Mouse (Mus musculus) neural tube, embryonic 11.5 days (tissue): Measurements from ENCODE around the gene Thyn1. TPM values are rescaled to one million over a fixed set of nuclear protein-coding genes. Genes with fewer than 3 reads are reported as not detected.

Experiments used
- ATAC-seq: fragments of 200-750 bp; cut with Nextera tagmentation; 2 replicates; pipeline ENCODE4 v1.8.0; 2017; ENCODE audit warnings: moderate number of reproducible peaks, mild to moderate bottlenecking, moderate TSS enrichment, moderate library complexity; ENCODE audit not compliant: insufficient read depth, low FRiP score, low TSS enrichment
- DNase-seq: peaks from one replicate; pipeline ENCODE4 v3.0.0-alpha.2; 2015; ENCODE audit warnings: low spot score
- H3K27ac ChIP-seq: fragments of 300-500 bp; sonication (generic); 2 replicates; pipeline ENCODE4 v1.5.1; 2014; ENCODE audit warnings: low read depth, mild to moderate bottlenecking, low read length
- H3K27me3 ChIP-seq: fragments of 300-500 bp; sonication (generic); 2 replicates; pipeline ENCODE4 v1.6.1; 2014; ENCODE audit warnings: mild to moderate bottlenecking, low read length, mixed read lengths; ENCODE audit not compliant: control insufficient read depth, insufficient read depth
- H3K36me3 ChIP-seq: fragments of 300-500 bp; sonication (generic); 2 replicates; pipeline ENCODE4 v1.6.1; 2014; ENCODE audit warnings: mild to moderate bottlenecking, low read length, moderate library complexity, mixed read lengths; ENCODE audit not compliant: control insufficient read depth, insufficient read depth
- H3K4me1 ChIP-seq: fragments of 300-500 bp; sonication (generic); 2 replicates; pipeline ENCODE4 v1.6.1; 2014; ENCODE audit warnings: low read length, mixed read lengths; ENCODE audit not compliant: control insufficient read depth, insufficient read depth
- H3K4me2 ChIP-seq: fragments of 300-500 bp; sonication (generic); 2 replicates; pipeline ENCODE4 v1.6.1; 2014; ENCODE audit warnings: low read depth, mild to moderate bottlenecking, moderate library complexity
- H3K4me3 ChIP-seq: fragments of 300-500 bp; sonication (generic); 2 replicates; pipeline ENCODE4 v1.5.1; 2014; ENCODE audit warnings: low read depth, low read length
- H3K9ac ChIP-seq: fragments of 300-500 bp; sonication (generic); 2 replicates; pipeline ENCODE4 v1.6.1; 2014; ENCODE audit warnings: mild to moderate bottlenecking, low read length
- H3K9me3 ChIP-seq: fragments of 300-500 bp; sonication (generic); 2 replicates; pipeline ENCODE4 v1.6.1; 2016; ENCODE audit warnings: low read length; ENCODE audit not compliant: control insufficient read depth
- WGBS: fragments of 180-500 bp; shearing (Covaris S2); extraction: QIAGEN DNeasy Blood & Tissue Kit; methylation state at CpG from one replicate; pipeline ENCODE4 v1.1.7; 2014; 5-methylcytosine and 5-hydroxymethylcytosine counted together
- polyA plus RNA-seq: library from polyadenylated mRNA; unstranded; fragments of >200 nt; fragmentation: Nextera tagmentation; extraction: Ambion mirVana; gene quantifications from 2 replicates; pipeline ENCODE4 v1.2.1, GENCODE M21; 2014

Gene Thyn1
- polyA plus RNA-seq = 139 and 146 TPM in 2 replicates

DNA sequence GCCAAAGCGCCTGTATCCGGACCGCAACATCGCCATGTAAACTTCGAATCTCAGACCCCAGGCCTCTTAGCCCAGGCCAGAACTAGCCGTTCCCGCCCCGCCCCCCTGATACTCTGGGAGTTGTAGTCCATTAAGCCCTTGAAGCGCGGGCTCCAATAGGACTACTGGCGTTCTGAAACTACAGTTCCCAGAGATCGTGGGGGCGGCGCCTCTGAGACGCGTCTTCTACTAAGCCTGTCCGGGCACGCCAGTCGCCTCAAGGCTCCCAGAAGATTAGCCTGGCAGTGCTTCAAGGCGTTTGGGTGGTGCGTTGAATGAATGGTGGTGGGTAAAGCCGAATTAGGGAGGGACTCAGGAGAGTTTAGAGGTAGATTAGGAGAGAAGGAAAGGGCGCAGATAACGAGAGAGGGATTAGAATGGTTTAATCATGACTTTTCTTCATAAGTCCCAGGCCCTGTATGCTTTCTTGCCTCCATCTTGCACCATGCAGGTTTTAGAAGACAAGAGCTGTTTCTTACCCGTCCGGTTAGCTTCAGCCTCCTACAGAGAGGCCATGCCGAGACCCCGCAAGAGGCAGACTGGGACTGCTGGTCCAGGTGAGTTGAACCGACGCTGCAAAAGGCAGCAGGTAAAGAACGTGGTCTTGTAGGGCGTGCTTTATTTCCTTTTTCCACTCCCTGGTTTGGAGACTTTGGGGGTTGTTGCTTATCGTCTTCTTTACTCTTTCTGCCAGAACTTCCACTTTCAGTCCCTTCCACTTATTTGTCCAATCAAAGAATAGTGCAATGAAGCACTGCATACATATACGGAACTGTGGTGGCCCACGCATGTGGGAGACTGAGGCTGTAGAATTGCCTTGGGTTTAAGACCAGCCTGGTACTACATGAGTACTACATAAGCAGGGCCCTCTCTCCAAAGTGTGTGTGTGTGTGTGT, at the start of gene Thyn1, which contains the start of gene Acad8:
Gene Thyn1, plus strand, starts transcription at position 250 of the 935 bp plus-strand sequence.
Gene Acad8, minus strand, starts transcription at position 106 of the 935 bp plus-strand sequence.
- no peak within 1 kb of the TSS for H3K27ac ChIP-seq
- peak within 1 kb of the TSS; percentile 84 for H3K9ac ChIP-seq
- H3K27me3 ChIP-seq = no peaks in the 10 kb centered on the region
- H3K4me1 ChIP-seq = peaks cover 5% of the 10 kb centered on the region; the same call in 1 of the 2 replicates
- H3K4me2 ChIP-seq = peak within 1 kb of the TSS; percentile 78
- no peaks in the 10 kb centered on the region; the same call in 1 of the 2 replicates for H3K36me3 ChIP-seq
- H3K4me3 ChIP-seq = peak within 1 kb of the TSS; percentile 66
- DNase-seq = peak; percentile 96
- no peaks in the 10 kb centered on the region for H3K9me3 ChIP-seq
- peak; percentile 100 for ATAC-seq
- WGBS = 2% methylated on average over 35 of the region's 35 CpGs

- Histone ChIP-seq H3K4me2 (no peak overlapping the region), H3K9ac (no peak overlapping the region), H3K9me3 (no peaks in the 10 kb centered on the region), H3K4me1 (no peaks in the 10 kb centered on the region), H3K36me3 (peaks cover 3% of the 10 kb centered on the region; the same call in 1 of the 2 replicates), H3K4me3 (no peak overlapping the region), H3K27ac (no peak overlapping the region), H3K27me3 (no peaks in the 10 kb centered on the region)
- ATAC-seq = no peak
- 85% methylated on average over 9 of the region's 9 CpGs for WGBS
- no peak for DNase-seq
Observed at GRCm38 (mm10) chr9:26977754-26978153, 21.8 kb upstream of the Thyn1 start.

DNA sequence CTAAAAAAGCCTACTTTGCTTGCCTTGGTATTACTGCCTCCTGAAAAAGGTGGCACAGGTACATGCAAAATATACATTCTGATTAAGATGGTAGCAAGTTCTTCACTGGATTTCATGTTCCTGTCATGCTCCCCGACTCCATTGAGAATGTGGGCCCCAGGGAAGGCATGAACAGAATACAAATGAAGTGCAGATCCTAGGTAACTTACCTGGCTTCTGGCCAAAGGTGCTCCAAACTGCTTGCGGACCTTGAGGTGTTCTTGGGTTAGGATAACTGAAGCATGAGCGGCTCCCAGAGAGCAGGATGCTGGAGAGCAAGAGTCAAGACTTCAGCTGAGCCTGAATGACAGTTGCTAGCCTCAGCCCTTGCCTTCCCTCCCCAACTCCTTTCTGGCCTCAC, 20.7 kb upstream of the Thyn1 start:
- H3K27ac ChIP-seq = no peak overlapping the region
- H3K4me2 ChIP-seq = no peak overlapping the region
- H3K9me3 ChIP-seq = no peaks in the 10 kb centered on the region
- H3K4me1 ChIP-seq = no peaks in the 10 kb centered on the region
- H3K4me3 ChIP-seq = no peak overlapping the region
- DNase-seq (no peak), ATAC-seq (no peak)
- WGBS = 97% methylated on average over 3 of the region's 3 CpGs
- no peaks in the 10 kb centered on the region for H3K27me3 ChIP-seq
- no peak overlapping the region for H3K9ac ChIP-seq
- peaks cover 3% of the 10 kb centered on the region; the same call in 1 of the 2 replicates for H3K36me3 ChIP-seq

DNA sequence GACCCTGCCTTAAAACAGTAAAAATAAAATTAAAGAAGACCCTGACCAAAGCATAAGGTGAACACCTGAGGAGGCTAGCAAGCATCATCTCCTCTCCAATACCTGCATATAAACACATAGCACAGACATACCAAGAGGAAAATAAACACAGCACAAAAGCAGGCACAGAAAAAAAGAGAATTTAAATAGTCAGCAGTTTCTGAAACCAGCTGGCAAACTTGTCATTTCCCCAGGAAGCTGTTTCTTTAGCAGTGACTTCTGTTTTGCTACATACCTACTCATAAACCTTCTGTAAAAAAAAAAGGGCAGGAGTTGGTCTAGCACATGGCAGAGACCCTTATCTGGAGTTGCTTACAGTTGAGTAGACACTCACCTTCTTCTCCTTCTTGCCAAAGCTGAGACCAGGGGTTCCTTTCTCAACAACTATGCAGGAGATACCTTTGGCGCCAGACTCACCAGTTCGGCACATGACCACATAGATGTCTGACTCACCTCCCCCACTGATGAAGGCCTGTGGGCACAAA, 14.4 kb upstream of the Thyn1 start:
- Histone ChIP-seq H3K4me3 (no peak overlapping the region), H3K4me2 (no peak overlapping the region), H3K36me3 (peaks cover 9% of the 10 kb centered on the region), H3K9me3 (no peaks in the 10 kb centered on the region), H3K4me1 (no peaks in the 10 kb centered on the region), H3K9ac (no peak overlapping the region), H3K27me3 (no peaks in the 10 kb centered on the region), H3K27ac (no peak overlapping the region)
- ATAC-seq (no peak), DNase-seq (no peak)
- WGBS = 90% methylated on average over 2 of the region's 2 CpGs

- 94% methylated on average over 6 of the region's 6 CpGs for WGBS
- no peaks in the 10 kb centered on the region for H3K4me1 ChIP-seq
- no peak for ATAC-seq
- no peak overlapping the region for H3K4me3 ChIP-seq
- no peak for DNase-seq
- H3K36me3 ChIP-seq = peaks cover 9% of the 10 kb centered on the region
- H3K9ac ChIP-seq = no peak overlapping the region
- no peak overlapping the region for H3K27ac ChIP-seq
- no peak overlapping the region for H3K4me2 ChIP-seq
- no peaks in the 10 kb centered on the region for H3K9me3 ChIP-seq
- no peaks in the 10 kb centered on the region for H3K27me3 ChIP-seq
Observed at GRCm38 (mm10) chr9:26985668-26986277, 13.7 kb upstream of the Thyn1 start.

- WGBS = 87% methylated on average over 4 of the region's 4 CpGs
- DNase-seq = no peak
- Histone ChIP-seq H3K9me3 (no peaks in the 10 kb centered on the region), H3K27me3 (no peaks in the 10 kb centered on the region), H3K4me1 (no peaks in the 10 kb centered on the region), H3K9ac (no peak overlapping the region), H3K4me3 (no peak overlapping the region), H3K36me3 (peaks cover 6% of the 10 kb centered on the region), H3K27ac (no peak overlapping the region), H3K4me2 (no peak overlapping the region)
- no peak for ATAC-seq
Observed at GRCm38 (mm10) chr9:26990181-26990580, 9.3 kb upstream of the Thyn1 start.

- Histone ChIP-seq H3K36me3 (no peaks in the 10 kb centered on the region; the same call in 1 of the 2 replicates), H3K4me3 (no peak overlapping the region), H3K4me1 (peaks cover 1% of the 10 kb centered on the region; the same call in 1 of the 2 replicates), H3K27me3 (no peaks in the 10 kb centered on the region), H3K4me2 (no peak overlapping the region), H3K9me3 (no peaks in the 10 kb centered on the region), H3K9ac (no peak overlapping the region), H3K27ac (no peak overlapping the region)
- no peak for ATAC-seq
- DNase-seq = no peak
- WGBS = 96% methylated on average over 10 of the region's 10 CpGs
Observed at GRCm38 (mm10) chr9:26993118-26993517, 6.4 kb upstream of the Thyn1 start.

DNA sequence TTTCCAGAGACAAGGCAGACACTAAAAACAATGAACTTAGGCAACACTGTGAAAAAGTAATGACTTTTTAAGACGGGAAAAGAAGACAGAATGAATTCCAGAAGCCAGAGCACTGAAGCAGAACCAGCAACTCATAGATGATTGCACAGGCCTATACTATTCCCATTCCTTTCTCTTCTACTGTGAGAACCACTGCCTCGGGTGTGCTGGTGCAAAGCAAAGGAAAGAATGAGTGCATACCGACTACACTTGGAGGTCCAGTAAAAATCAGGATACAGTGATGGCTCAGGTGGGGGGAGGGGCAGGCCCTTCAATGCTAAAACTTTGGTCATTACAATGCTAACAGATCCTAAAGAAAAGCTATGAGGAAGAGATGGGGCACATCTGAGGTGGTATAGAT, 5.6 kb upstream of the Thyn1 start:
- Histone ChIP-seq H3K4me2 (no peak overlapping the region), H3K9me3 (no peaks in the 10 kb centered on the region), H3K4me3 (no peak overlapping the region), H3K9ac (no peak overlapping the region), H3K36me3 (no peaks in the 10 kb centered on the region; the same call in 1 of the 2 replicates), H3K27me3 (no peaks in the 10 kb centered on the region), H3K4me1 (peaks cover 2% of the 10 kb centered on the region; the same call in 1 of the 2 replicates), H3K27ac (no peak overlapping the region)
- no peak for DNase-seq
- WGBS = 74% methylated on average over 3 of the region's 3 CpGs
- no peak for ATAC-seq
